Mouse (Mus musculus) E14TG2a.4 (cell line): ENCODE measurements around the gene Ttpal.

ENCODE experiments used
- CTCF ChIP-seq: conservative IDR thresholded peaks from 2 replicates; pipeline ENCODE4 v1.5.1; 2014; ENCODE audit warnings: low read length
- NANOG ChIP-seq: IDR thresholded peaks from 2 replicates; pipeline ENCODE4 v1.6.1; 2014; ENCODE audit warnings: borderline replicate concordance, low read length, mixed read lengths

- no peak for TF ChIP-seq CTCF
- TF ChIP-seq NANOG: no peak
Observed at GRCm38 (mm10) chr2:163640493-163640892, 38.4 kb downstream of the Ttpal start.
